Mouse (Mus musculus) hindbrain, embryonic 14.5 days (tissue): ENCODE data around the gene Atg3. TPM values are rescaled to one million over a fixed set of nuclear protein-coding genes. Genes with fewer than 3 reads are reported as not detected.

Experiments used
- ATAC-seq: fragments of 200-750 bp; cut with Nextera tagmentation; 2 replicates; pipeline ENCODE4 v1.8.0; 2017; ENCODE audit warnings: moderate number of reproducible peaks, mild to moderate bottlenecking, moderate TSS enrichment, moderate library complexity; ENCODE audit not compliant: low FRiP score
- DNase-seq: peaks from one replicate; pipeline ENCODE4 v3.0.0-alpha.2; 2015; ENCODE audit warnings: low spot score
- H3K27ac ChIP-seq: fragments of 300-500 bp; sonication (generic); 2 replicates; pipeline ENCODE4 v1.5.1; 2014; ENCODE audit warnings: mild to moderate bottlenecking, moderate library complexity
- H3K27me3 ChIP-seq: fragments of 300-500 bp; sonication (generic); 2 replicates; pipeline ENCODE4 v1.6.1; 2014; ENCODE audit warnings: mild to moderate bottlenecking, low read length, mixed read lengths; ENCODE audit not compliant: control insufficient read depth, insufficient read depth
- H3K36me3 ChIP-seq: fragments of 300-500 bp; sonication (generic); replicated peaks from 2 replicates; pipeline ENCODE4 v1.6.1; 2014; ENCODE audit not compliant: control insufficient read depth, insufficient read depth
- H3K4me1 ChIP-seq: fragments of 300-500 bp; sonication (generic); replicated peaks from 2 replicates; pipeline ENCODE4 v1.6.1; 2014; ENCODE audit warnings: antibody characterized with exemption, low read length, mixed read lengths; ENCODE audit not compliant: control insufficient read depth, insufficient read depth
- H3K4me2 ChIP-seq: fragments of 300-500 bp; sonication (generic); replicated peaks from 2 replicates; pipeline ENCODE4 v1.6.1; 2014; ENCODE audit warnings: mild to moderate bottlenecking, moderate library complexity
- H3K4me3 ChIP-seq: fragments of 300-500 bp; sonication (generic); replicated peaks from 2 replicates; pipeline ENCODE4 v1.5.1; 2014; ENCODE audit warnings: mild to moderate bottlenecking, low read length
- H3K9ac ChIP-seq: fragments of 300-500 bp; sonication (generic); 2 replicates; pipeline ENCODE4 v1.6.1; 2014
- H3K9me3 ChIP-seq: fragments of 300-500 bp; sonication (generic); 2 replicates; pipeline ENCODE4 v1.6.1; 2016; ENCODE audit warnings: low read length; ENCODE audit not compliant: control insufficient read depth
- WGBS: fragments of 180-500 bp; shearing (Covaris S2); extraction: QIAGEN DNeasy Blood & Tissue Kit; methylation state at CpG from one replicate; pipeline ENCODE4 v1.1.7; 2014; 5-methylcytosine and 5-hydroxymethylcytosine counted together
- polyA plus RNA-seq: library from polyadenylated mRNA; unstranded; fragments of >200 nt; fragmentation: Nextera tagmentation; extraction: Ambion mirVana; gene quantifications from 2 replicates; pipeline ENCODE4 v1.2.1, GENCODE M21; 2014

The Atg3 gene
- polyA plus RNA-seq, 1 experiment from 2014 or later = 48.6 TPM

- no peaks in the 10 kb centered on the region for H3K27me3 ChIP-seq
- no peaks in the 10 kb centered on the region for H3K36me3 ChIP-seq
- peak; percentile 96 for DNase-seq
- no peak overlapping the region for H3K4me2 ChIP-seq
- 29% methylated on average over 6 of the region's 6 CpGs for WGBS
- no peak overlapping the region for H3K27ac ChIP-seq
- no peak overlapping the region for H3K9ac ChIP-seq
- ATAC-seq = peak; percentile 86
- H3K4me1 ChIP-seq = no peaks in the 10 kb centered on the region
- no peak overlapping the region for H3K4me3 ChIP-seq
- no peaks in the 10 kb centered on the region for H3K9me3 ChIP-seq
Measured at GRCm38 (mm10) chr16:45196816-45197215, 38.2 kb downstream of the Atg3 start.

GRCm38 (mm10) chr16:45201395-45201794 lies 42.8 kb downstream of the Atg3 start:
- Histone ChIP-seq H3K4me2 (no peak overlapping the region), H3K9me3 (no peaks in the 10 kb centered on the region), H3K4me3 (no peak overlapping the region), H3K27me3 (no peaks in the 10 kb centered on the region), H3K4me1 (no peaks in the 10 kb centered on the region), H3K36me3 (no peaks in the 10 kb centered on the region), H3K9ac (no peak overlapping the region), H3K27ac (no peak overlapping the region)
- DNase-seq = no peak
- no peak for ATAC-seq
- WGBS = 93% methylated on average over 2 of the region's 2 CpGs

- DNase-seq (no peak), ATAC-seq (no peak)
- Histone ChIP-seq H3K9ac (no peak overlapping the region), H3K4me2 (no peak overlapping the region), H3K9me3 (no peaks in the 10 kb centered on the region), H3K36me3 (no peaks in the 10 kb centered on the region), H3K4me1 (no peaks in the 10 kb centered on the region), H3K4me3 (no peak overlapping the region), H3K27me3 (no peaks in the 10 kb centered on the region), H3K27ac (no peak overlapping the region)
- 91% methylated on average over 4 of the region's 4 CpGs for WGBS
Measured at GRCm38 (mm10) chr16:45204438-45204837, 45.9 kb downstream of the Atg3 start.

GRCm38 (mm10) chr16:45204859-45205670 lies 46.5 kb downstream of the Atg3 start:
- H3K9ac ChIP-seq = no peak overlapping the region
- WGBS = 70% methylated on average over 12 of the region's 12 CpGs
- no peaks in the 10 kb centered on the region for H3K4me1 ChIP-seq
- H3K9me3 ChIP-seq = no peaks in the 10 kb centered on the region
- DNase-seq (no peak), ATAC-seq (no peak)
- H3K27me3 ChIP-seq = no peaks in the 10 kb centered on the region
- no peak overlapping the region for H3K4me2 ChIP-seq
- no peak overlapping the region for H3K4me3 ChIP-seq
- no peaks in the 10 kb centered on the region for H3K36me3 ChIP-seq
- no peak overlapping the region for H3K27ac ChIP-seq

GRCm38 (mm10) chr16:45222016-45222415 lies 63.4 kb downstream of the Atg3 start:
- Histone ChIP-seq H3K9me3 (no peaks in the 10 kb centered on the region), H3K4me2 (no peak overlapping the region)
- WGBS = 67% methylated on average over 2 of the region's 2 CpGs

GRCm38 (mm10) chr16:45222771-45223170 lies 64.2 kb downstream of the Atg3 start:
- Histone ChIP-seq H3K4me2 (no peak overlapping the region), H3K27ac (no peak overlapping the region), H3K4me1 (0 out of 2 replicates have a peak, but pooled peaks cover 4% of the 10 kb centered on the region), H3K4me3 (no peak overlapping the region), H3K36me3 (no peaks in the 10 kb centered on the region), H3K27me3 (no peaks in the 10 kb centered on the region), H3K9me3 (no peaks in the 10 kb centered on the region), H3K9ac (no peak overlapping the region)
- DNase-seq (no peak), ATAC-seq (no peak)
- WGBS = 89% methylated on average over 3 of the region's 3 CpGs

More at GRCm38 (mm10) chr16:45222016-45222415, 63.4 kb downstream of the Atg3 start:
- H3K27me3 ChIP-seq = no peaks in the 10 kb centered on the region
- no peak overlapping the region for H3K9ac ChIP-seq
- no peak overlapping the region for H3K27ac ChIP-seq
- H3K4me3 ChIP-seq = no peak overlapping the region
- 0 out of 2 replicates have a peak, but pooled peaks cover 4% of the 10 kb centered on the region for H3K4me1 ChIP-seq
- no peaks in the 10 kb centered on the region for H3K36me3 ChIP-seq
- DNase-seq = no peak
- no peak for ATAC-seq

- Histone ChIP-seq H3K9ac (no peak within 1 kb of the TSS), H3K4me3 (no peak within 1 kb of the TSS), H3K4me1 (0 out of 2 replicates have a peak, but pooled peaks cover 4% of the 10 kb centered on the region), H3K36me3 (no peaks in the 10 kb centered on the region), H3K27me3 (no peaks in the 10 kb centered on the region), H3K4me2 (no peak within 1 kb of the TSS), H3K9me3 (no peaks in the 10 kb centered on the region), H3K27ac (no peak within 1 kb of the TSS)
- 35% methylated on average over 10 of the region's 10 CpGs for WGBS
- ATAC-seq (no peak), DNase-seq (no peak)
Measured at GRCm38 (mm10) chr16:45223648-45224388, 65.2 kb downstream of the Atg3 start, which contains the start of gene Btla. TSS of gene Btla (plus strand) at chr16:45224315.

GRCm38 (mm10) chr16:45224431-45225008 lies 65.9 kb downstream of the Atg3 start:
- no peak for DNase-seq
- Histone ChIP-seq H3K4me1 (0 out of 2 replicates have a peak, but pooled peaks cover 4% of the 10 kb centered on the region), H3K9me3 (no peaks in the 10 kb centered on the region), H3K36me3 (no peaks in the 10 kb centered on the region), H3K4me3 (no peak overlapping the region), H3K9ac (no peak overlapping the region), H3K27ac (no peak overlapping the region), H3K4me2 (no peak overlapping the region), H3K27me3 (no peaks in the 10 kb centered on the region)
- 59% methylated on average over 4 of the region's 4 CpGs for WGBS
- ATAC-seq = no peak

GRCm38 (mm10) chr16:45227002-45227401 lies 68.4 kb downstream of the Atg3 start:
- ATAC-seq = no peak

More at GRCm38 (mm10) chr16:45227002-45227401, 68.4 kb downstream of the Atg3 start:
- no peak for DNase-seq
- Histone ChIP-seq H3K4me2 (no peak overlapping the region), H3K4me3 (no peak overlapping the region), H3K27me3 (no peaks in the 10 kb centered on the region), H3K9ac (no peak overlapping the region), H3K36me3 (no peaks in the 10 kb centered on the region), H3K9me3 (no peaks in the 10 kb centered on the region), H3K27ac (no peak overlapping the region), H3K4me1 (0 out of 2 replicates have a peak, but pooled peaks cover 4% of the 10 kb centered on the region)
- WGBS = 83% methylated on average over 1 of the region's 1 CpGs
